11 mouse cellular contexts compared by ENCODE assay signal in the genomic region with DNA sequence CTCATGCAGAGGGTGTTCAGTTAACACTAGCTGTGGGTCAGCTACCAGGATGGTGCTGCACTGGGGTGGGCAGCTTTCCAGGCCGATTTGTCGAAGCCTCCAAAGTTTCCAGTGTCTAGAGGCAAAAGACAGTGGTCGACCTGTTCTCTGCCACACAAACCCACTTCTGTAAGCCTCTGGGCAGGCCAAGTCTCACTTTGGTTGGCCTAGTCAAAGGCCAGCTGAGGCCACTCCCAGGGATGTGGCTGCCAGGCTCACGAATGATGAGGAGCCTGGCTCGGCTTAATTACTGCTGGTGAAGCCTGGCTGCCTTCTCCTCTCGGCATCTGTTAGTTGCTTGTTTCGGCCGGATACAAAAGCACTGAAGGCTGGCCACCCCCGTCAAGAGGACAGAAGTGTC. TPM values are rescaled to one million over a fixed set of nuclear protein-coding genes. Genes with fewer than 3 reads are reported as not detected.
A peak's percentile ranks its signal among the peaks of the same experiment; 100 is the strongest.
DNase-seq lines count a peak whose midpoint lies in the region; ATAC-seq and TF ChIP-seq lines count a peak whose summit lies in the region.
"Had no signal": no experiment of that assay in that cellular context is flagged by ENCODE, and none has a peak within 500 bp of the region (broad histone marks: within the 10 kb centered on the region; RNA-seq: fewer than 3 reads in every experiment).

No protein-coding gene starts in this region.

- no peaks in the 10 kb centered on the region for H3K9me3 ChIP-seq in forebrain, postnatal 0 days (ENCODE audit: low read length)
- no peaks in the 10 kb centered on the region for H3K9me3 ChIP-seq in forebrain, embryonic 12.5 days
- H3K9me3 ChIP-seq in kidney, embryonic 16.5 days (ENCODE audit: low read length) = no peaks in the 10 kb centered on the region
- H3K9me3 ChIP-seq: G1E had no signal

- no peak for TF ChIP-seq CTCF in forebrain, postnatal 0 days (IDR thresholded peaks at IDR 0.05; ENCODE audit: low read depth)

- H3K9ac ChIP-seq in forebrain, postnatal 0 days = no peak overlapping the region
- no peak overlapping the region for H3K9ac ChIP-seq in forebrain, embryonic 12.5 days
- no peak overlapping the region for H3K9ac ChIP-seq in kidney, embryonic 16.5 days (replicated peaks; ENCODE audit: low read length)

- 51% methylated on average over 9 of the region's 9 CpGs for WGBS in forebrain, postnatal 0 days
- 60% methylated on average over 9 of the region's 9 CpGs for WGBS in forebrain, embryonic 12.5 days
- WGBS in kidney, embryonic 16.5 days = 38% methylated on average over 9 of the region's 9 CpGs

- H3K4me1 ChIP-seq in forebrain, postnatal 0 days (ENCODE audit: insufficient read depth) = no peaks in the 10 kb centered on the region
- H3K4me1 ChIP-seq in forebrain, embryonic 12.5 days = no peaks in the 10 kb centered on the region
- no peaks in the 10 kb centered on the region; the same call in 1 of the 2 replicates for H3K4me1 ChIP-seq in kidney, embryonic 16.5 days (ENCODE audit: insufficient read depth, low read length)

- H3K27ac ChIP-seq in forebrain, postnatal 0 days (ENCODE audit: low read depth, low read length) = no peak overlapping the region
- H3K27ac ChIP-seq in forebrain, embryonic 12.5 days = no peak overlapping the region
- no peak overlapping the region for H3K27ac ChIP-seq in kidney, embryonic 16.5 days (ENCODE audit: low read length)
- H3K27ac ChIP-seq: left cerebral cortex, adult 2 months had no signal

- peak; percentile 18 for DNase-seq in forebrain, postnatal 0 days
- peak; percentile 30 for DNase-seq in kidney, postnatal 14 days
- peak; percentile 47 to 67 for DNase-seq in right cerebral cortex, postnatal 10 days (ENCODE audit: low spot score in 2 of 2)
- DNase-seq in right cerebral cortex, adult 18-20 months = no peak
- no peak for DNase-seq in thymus, postnatal 25 days
- DNase-seq: adrenal gland, postnatal 25 days had no signal

- no peak; the same call in 1 of the 2 replicates for ATAC-seq in forebrain, postnatal 0 days
- no peak for ATAC-seq in forebrain, embryonic 12.5 days (ENCODE audit: low FRiP score)
- ATAC-seq in kidney, embryonic 16.5 days (ENCODE audit: low FRiP score, low TSS enrichment) = no peak

- no peaks in the 10 kb centered on the region for H3K36me3 ChIP-seq in forebrain, postnatal 0 days (ENCODE audit: insufficient read depth)
- no peaks in the 10 kb centered on the region for H3K36me3 ChIP-seq in forebrain, embryonic 12.5 days (replicated peaks)
- no peaks in the 10 kb centered on the region for H3K36me3 ChIP-seq in kidney, embryonic 16.5 days (ENCODE audit: insufficient read depth, low read length)
- H3K36me3 ChIP-seq: G1E had no signal

- no peaks in the 10 kb centered on the region for H3K27me3 ChIP-seq in forebrain, postnatal 0 days (ENCODE audit: insufficient read depth, low read length)
- H3K27me3 ChIP-seq in forebrain, embryonic 12.5 days = no peaks in the 10 kb centered on the region
- no peaks in the 10 kb centered on the region for H3K27me3 ChIP-seq in kidney, embryonic 16.5 days (ENCODE audit: insufficient read depth, low read length)

- H3K4me3 ChIP-seq in forebrain, postnatal 0 days (ENCODE audit: low read depth, low read length) = no peak overlapping the region
- no peak overlapping the region for H3K4me3 ChIP-seq in forebrain, embryonic 12.5 days (replicated peaks)
- H3K4me3 ChIP-seq in kidney, embryonic 16.5 days (ENCODE audit: low read length) = no peak overlapping the region
- H3K4me3 ChIP-seq: left cerebral cortex, adult 2 months had no signal

- no peak overlapping the region for H3K4me2 ChIP-seq in forebrain, postnatal 0 days (ENCODE audit: low read depth)
- no peak overlapping the region for H3K4me2 ChIP-seq in forebrain, embryonic 12.5 days
- no peak overlapping the region for H3K4me2 ChIP-seq in kidney, embryonic 16.5 days (replicated peaks; ENCODE audit: low read depth, low read length)
- H3K4me2 ChIP-seq: liver, embryonic 11.5 days had no signal

RNA-seq across cellular contexts. Expression of gene Erg28, which starts 24.3 kb away (rescaled TPM):
- total RNA-seq in forebrain, postnatal 0 days (2014; rRNA removed) = 68.1 and 75.4 TPM in 2 replicates
- 118 TPM in 2 replicates for polyA plus RNA-seq in forebrain, postnatal 0 days (2015; fragmentation: Nextera tagmentation; extraction: Ambion mirVana)
- polyA plus RNA-seq in forebrain, embryonic 12.5 days (2016; fragmentation: Nextera tagmentation; extraction: Ambion mirVana) = 97.7 and 104 TPM in 2 replicates
- polyA plus RNA-seq in kidney, embryonic 16.5 days (2015; fragmentation: Nextera tagmentation; extraction: Ambion mirVana) = 116 and 120 TPM in 2 replicates

RNA-seq across cellular contexts. Expression of gene Ttll5, which starts 24.4 kb away (rescaled TPM):
- 13.2 and 17.5 TPM in 2 replicates for total RNA-seq in forebrain, postnatal 0 days (2014; rRNA removed)
- polyA plus RNA-seq in forebrain, postnatal 0 days (2015; fragmentation: Nextera tagmentation; extraction: Ambion mirVana) = 8.2 and 11.1 TPM in 2 replicates
- 12.3 and 17.3 TPM in 2 replicates for polyA plus RNA-seq in forebrain, embryonic 12.5 days (2016; fragmentation: Nextera tagmentation; extraction: Ambion mirVana)
- polyA plus RNA-seq in kidney, embryonic 16.5 days (2015; fragmentation: Nextera tagmentation; extraction: Ambion mirVana) = 11.3 and 14.9 TPM in 2 replicates

RNA-seq across cellular contexts. Expression of gene Flvcr2, which starts 53.7 kb away (rescaled TPM):
- total RNA-seq in forebrain, postnatal 0 days (2014; rRNA removed) = 5.5 and 6.9 TPM in 2 replicates
- 3.4 and 4.0 TPM in 2 replicates for polyA plus RNA-seq in forebrain, postnatal 0 days (2015; fragmentation: Nextera tagmentation; extraction: Ambion mirVana)
- 1.4 and 1.5 TPM in 2 replicates for polyA plus RNA-seq in forebrain, embryonic 12.5 days (2016; fragmentation: Nextera tagmentation; extraction: Ambion mirVana)
- polyA plus RNA-seq in kidney, embryonic 16.5 days (2015; fragmentation: Nextera tagmentation; extraction: Ambion mirVana) = 6.2 and 7.1 TPM in 2 replicates
- polyA plus RNA-seq: G1E had no signal

Comparison
In these comparisons a context has a peak if more than half of its experiments do, and no peak if none do; other contexts are left out.
1. DNase-seq: peak in forebrain, postnatal 0 days (single experiment), kidney, postnatal 14 days (single experiment) and right cerebral cortex, postnatal 10 days (2 of 2); none in right cerebral cortex, adult 18-20 months (single experiment) and thymus, postnatal 25 days (single experiment).